Mouse (Mus musculus): Measurements from ENCODE around the gene 4921536K21Rik. TPM values are rescaled to one million over a fixed set of nuclear protein-coding genes. Genes with fewer than 3 reads are reported as not detected.

The 4921536K21Rik gene
- polyA plus RNA-seq, 1 experiment = not detected

GRCm38 (mm10) chr11:3851872-3852271 lies 43.0 kb downstream of the 4921536K21Rik start:
- whole genome bisulfite sequencing = 52% methylated on average over 4 of the region's 4 CpGs
- H3K4me1 ChIP-seq (ENCODE audit: control insufficient read depth, insufficient read depth, low read length) = peaks cover 49% of the 10 kb centered on the region
- TF ChIP-seq CTCF (IDR thresholded peaks at IDR 0.05; ENCODE audit: insufficient read depth, low read depth, low read length) (no peak), POLR2A (IDR thresholded peaks at IDR 0.05; ENCODE audit: insufficient read depth, low read depth, low read length) (no peak)
- H3K27ac ChIP-seq (ENCODE audit: insufficient read depth, low read depth, low read length) = peak overlapping the region; percentile 49
- H3K4me3 ChIP-seq (ENCODE audit: insufficient read depth, low read depth, low read length) = no peak overlapping the region

- TF ChIP-seq POLR2A (IDR thresholded peaks at IDR 0.05; ENCODE audit: insufficient read depth, low read depth, low read length) (no peak), CTCF (IDR thresholded peaks at IDR 0.05; ENCODE audit: insufficient read depth, low read depth, low read length) (no peak)
- peaks cover 52% of the 10 kb centered on the region for H3K4me1 ChIP-seq (ENCODE audit: control insufficient read depth, insufficient read depth, low read length)
- peak overlapping the region; percentile 13; the same call in 1 of the 2 replicates for H3K27ac ChIP-seq (ENCODE audit: insufficient read depth, low read depth, low read length)
- 79% methylated on average over 5 of the region's 5 CpGs for WGBS
- H3K4me3 ChIP-seq (ENCODE audit: insufficient read depth, low read depth, low read length) = no peak overlapping the region
Observed at GRCm38 (mm10) chr11:3850746-3851277, 44.1 kb downstream of the 4921536K21Rik start.

GRCm38 (mm10) chr11:3850315-3850614 lies 44.6 kb downstream of the 4921536K21Rik start:
- TF ChIP-seq POLR2A (IDR thresholded peaks at IDR 0.05; ENCODE audit: insufficient read depth, low read depth, low read length) = no peak
- no peak for TF ChIP-seq CTCF (IDR thresholded peaks at IDR 0.05; ENCODE audit: insufficient read depth, low read depth, low read length)
- WGBS = 20% methylated on average over 2 of the region's 2 CpGs
- Histone ChIP-seq H3K27ac (ENCODE audit: insufficient read depth, low read depth, low read length) (peak overlapping the region; percentile 47), H3K4me1 (ENCODE audit: control insufficient read depth, insufficient read depth, low read length) (peaks cover 50% of the 10 kb centered on the region), H3K4me3 (ENCODE audit: insufficient read depth, low read depth, low read length) (no peak overlapping the region)

- H3K4me3 ChIP-seq (ENCODE audit: insufficient read depth, low read depth, low read length) = no peak overlapping the region
- H3K4me1 ChIP-seq (ENCODE audit: control insufficient read depth, insufficient read depth, low read length) = peaks cover 50% of the 10 kb centered on the region
- TF ChIP-seq POLR2A (IDR thresholded peaks at IDR 0.05; ENCODE audit: insufficient read depth, low read depth, low read length) (no peak), CTCF (IDR thresholded peaks at IDR 0.05; ENCODE audit: insufficient read depth, low read depth, low read length) (no peak)
- peak overlapping the region; percentile 47 for H3K27ac ChIP-seq (ENCODE audit: insufficient read depth, low read depth, low read length)
- 67% methylated on average over 15 of the region's 15 CpGs for WGBS
Observed at GRCm38 (mm10) chr11:3849469-3850314, 45.2 kb downstream of the 4921536K21Rik start.

GRCm38 (mm10) chr11:3846351-3846750 lies 48.5 kb downstream of the 4921536K21Rik start:
- no peak overlapping the region for H3K27ac ChIP-seq (ENCODE audit: insufficient read depth, low read depth, low read length)
- no peak for TF ChIP-seq CTCF (IDR thresholded peaks at IDR 0.05; ENCODE audit: insufficient read depth, low read depth, low read length)
- TF ChIP-seq POLR2A (IDR thresholded peaks at IDR 0.05; ENCODE audit: insufficient read depth, low read depth, low read length) = no peak
- 55% methylated on average over 2 of the region's 2 CpGs for WGBS

GRCm38 (mm10) chr11:3843943-3844734 lies 50.8 kb downstream of the 4921536K21Rik start:
- peaks cover 27% of the 10 kb centered on the region for H3K4me1 ChIP-seq (ENCODE audit: control insufficient read depth, insufficient read depth, low read length)
- H3K27ac ChIP-seq (ENCODE audit: insufficient read depth, low read depth, low read length) = no peak overlapping the region
- TF ChIP-seq POLR2A (IDR thresholded peaks at IDR 0.05; ENCODE audit: insufficient read depth, low read depth, low read length) (no peak), CTCF (IDR thresholded peaks at IDR 0.05; ENCODE audit: insufficient read depth, low read depth, low read length) (no peak)
- no peak overlapping the region for H3K4me3 ChIP-seq (ENCODE audit: insufficient read depth, low read depth, low read length)
- 77% methylated on average over 17 of the region's 17 CpGs for WGBS

More at GRCm38 (mm10) chr11:3846351-3846750, 48.5 kb downstream of the 4921536K21Rik start:
- H3K4me3 ChIP-seq (ENCODE audit: insufficient read depth, low read depth, low read length) = no peak overlapping the region
- peaks cover 46% of the 10 kb centered on the region for H3K4me1 ChIP-seq (ENCODE audit: control insufficient read depth, insufficient read depth, low read length)

Other genes starting within 250 kb of the 4921536K21Rik start
- not detected in 2 replicates for gene Morc2a, start 245.9 kb downstream of the 4921536K21Rik start, polyA plus RNA-seq (2012; ENCODE audit: insufficient read depth, insufficient read length, low replicate concordance, missing spikeins)
- gene Osbp2, start 31.2 kb downstream of the 4921536K21Rik start, polyA plus RNA-seq (2012; ENCODE audit: insufficient read depth, insufficient read length, low replicate concordance, missing spikeins) = not detected in 2 replicates
- gene Dusp18, start 142 bp upstream of the 4921536K21Rik start, polyA plus RNA-seq (2012; ENCODE audit: insufficient read depth, insufficient read length, low replicate concordance, missing spikeins) = not detected in 2 replicates
- gene Slc35e4, start 19.6 kb upstream of the 4921536K21Rik start, polyA plus RNA-seq (2012; ENCODE audit: insufficient read depth, insufficient read length, low replicate concordance, missing spikeins) = not detected in 2 replicates
- gene Tcn2, start 37.1 kb upstream of the 4921536K21Rik start, polyA plus RNA-seq (2012; ENCODE audit: insufficient read depth, insufficient read length, low replicate concordance, missing spikeins) = not detected in 2 replicates
- not detected in 2 replicates for gene Pes1, start 68.9 kb upstream of the 4921536K21Rik start, polyA plus RNA-seq (2012; ENCODE audit: insufficient read depth, insufficient read length, low replicate concordance, missing spikeins)
- not detected in 2 replicates for gene 4930556J24Rik, start 81.7 kb upstream of the 4921536K21Rik start, polyA plus RNA-seq (2012; ENCODE audit: insufficient read depth, insufficient read length, low replicate concordance, missing spikeins)
- not detected in 2 replicates for gene Gal3st1, start 88.5 kb upstream of the 4921536K21Rik start, polyA plus RNA-seq (2012; ENCODE audit: insufficient read depth, insufficient read length, low replicate concordance, missing spikeins)
- not detected in 2 replicates for gene Sec14l4, start 136.4 kb upstream of the 4921536K21Rik start, polyA plus RNA-seq (2012; ENCODE audit: insufficient read depth, insufficient read length, low replicate concordance, missing spikeins)
- not detected in 2 replicates for gene Sec14l3, start 169.7 kb upstream of the 4921536K21Rik start, polyA plus RNA-seq (2012; ENCODE audit: insufficient read depth, insufficient read length, low replicate concordance, missing spikeins)
- gene Mtfp1, start 200.3 kb upstream of the 4921536K21Rik start, polyA plus RNA-seq (2012; ENCODE audit: insufficient read depth, insufficient read length, low replicate concordance, missing spikeins) = not detected in 2 replicates
- gene Sec14l2, start 228.3 kb upstream of the 4921536K21Rik start, polyA plus RNA-seq (2012; ENCODE audit: insufficient read depth, insufficient read length, low replicate concordance, missing spikeins) = not detected in 2 replicates
- not detected in 2 replicates for gene Rnf215, start 240.1 kb upstream of the 4921536K21Rik start, polyA plus RNA-seq (2012; ENCODE audit: insufficient read depth, insufficient read length, low replicate concordance, missing spikeins)

Measured in olfactory bulb, adult 2 months (tissue).